Mouse (Mus musculus) gonadal fat pad, adult 2 months (tissue): Measurements from ENCODE around the gene Psmb3. TPM values are rescaled to one million over a fixed set of nuclear protein-coding genes. Genes with fewer than 3 reads are reported as not detected.
"Not testable (repeated sequence)": the region's sequence is repeated elsewhere in the genome, so short reads cannot be mapped to it uniquely, and the experiment has no call there.

ENCODE experiments used
- DNase-seq: peaks from one replicate; pipeline ENCODE4 v3.0.0-alpha.2; 2012; ENCODE audit warnings: low read depth
- polyA plus RNA-seq: library from polyadenylated mRNA; depleted of rRNA; stranded (reverse); fragments of >200 nt; gene quantifications from 2 replicates; pipeline ENCODE4 v1.2.3, GENCODE M21; 2012

Gene Psmb3
- polyA plus RNA-seq, 1 experiment: 453 TPM

DNA sequence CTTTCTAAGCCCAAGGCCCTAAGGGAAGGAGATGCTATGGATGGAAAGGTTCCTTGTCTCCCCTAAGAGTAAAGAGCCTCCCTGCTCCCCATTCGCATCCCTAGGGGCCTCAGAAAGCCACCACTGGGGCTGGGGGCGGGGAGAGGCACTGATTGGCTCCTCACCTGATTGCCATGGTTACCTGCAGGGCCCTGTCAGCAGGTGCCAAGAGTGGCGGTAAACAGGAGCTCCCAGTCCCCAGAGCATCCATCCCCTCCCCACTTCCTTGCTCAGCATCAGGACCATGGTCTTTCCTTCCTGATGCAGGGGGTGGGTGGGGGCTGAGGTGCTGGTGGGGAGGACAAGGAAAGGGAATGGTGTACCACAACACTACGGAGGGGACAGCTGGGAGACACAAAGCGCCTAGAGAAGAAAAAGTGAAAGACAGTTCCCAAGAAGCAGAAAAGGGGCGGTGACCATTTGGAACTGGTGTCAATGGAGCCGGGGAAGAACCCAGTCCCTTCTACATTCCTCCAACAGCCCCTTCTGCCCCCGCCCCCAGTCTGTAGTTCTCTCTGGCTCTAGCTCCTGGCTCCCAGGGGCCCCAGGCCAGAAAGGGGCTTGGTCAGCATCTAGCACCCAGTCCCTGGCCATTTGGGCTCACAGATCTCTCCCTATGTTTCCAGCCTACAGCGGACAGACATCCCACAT is 7.3 kb upstream of the Psmb3 start:
- DNase-seq: no peak

DNA sequence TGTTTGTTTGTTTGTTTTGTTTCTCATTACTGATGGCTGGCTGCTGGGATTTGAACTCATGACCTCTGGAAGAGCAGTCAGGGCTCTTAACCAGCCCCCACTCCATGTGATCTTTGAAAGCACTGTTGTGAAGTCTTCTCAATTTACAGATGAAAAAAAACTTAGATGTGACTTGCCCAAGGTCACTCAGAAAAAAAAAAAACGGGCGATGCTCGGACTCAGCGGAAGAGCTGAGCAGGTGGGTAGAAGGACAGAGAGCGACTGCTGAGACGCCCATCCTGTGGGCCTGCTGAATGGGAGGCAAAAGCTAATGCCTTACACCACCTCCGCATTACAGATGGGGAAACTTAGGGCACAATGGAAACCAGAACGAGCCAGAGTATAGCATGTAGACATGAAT is 6.5 kb upstream of the Psmb3 start:
- DNase-seq: no peak

- no peak for DNase-seq
These were observed 5.9 kb upstream of the Psmb3 start for GRCm38 (mm10) chr11:97697199-97697890.

- no peak for DNase-seq
These were observed 5.2 kb upstream of the Psmb3 start for GRCm38 (mm10) chr11:97697891-97698529.

GRCm38 (mm10) chr11:97698741-97699611 is 4.2 kb upstream of the Psmb3 start:
- DNase-seq: no peak

GRCm38 (mm10) chr11:97699626-97700002 is 3.6 kb upstream of the Psmb3 start:
- DNase-seq: no peak

DNA sequence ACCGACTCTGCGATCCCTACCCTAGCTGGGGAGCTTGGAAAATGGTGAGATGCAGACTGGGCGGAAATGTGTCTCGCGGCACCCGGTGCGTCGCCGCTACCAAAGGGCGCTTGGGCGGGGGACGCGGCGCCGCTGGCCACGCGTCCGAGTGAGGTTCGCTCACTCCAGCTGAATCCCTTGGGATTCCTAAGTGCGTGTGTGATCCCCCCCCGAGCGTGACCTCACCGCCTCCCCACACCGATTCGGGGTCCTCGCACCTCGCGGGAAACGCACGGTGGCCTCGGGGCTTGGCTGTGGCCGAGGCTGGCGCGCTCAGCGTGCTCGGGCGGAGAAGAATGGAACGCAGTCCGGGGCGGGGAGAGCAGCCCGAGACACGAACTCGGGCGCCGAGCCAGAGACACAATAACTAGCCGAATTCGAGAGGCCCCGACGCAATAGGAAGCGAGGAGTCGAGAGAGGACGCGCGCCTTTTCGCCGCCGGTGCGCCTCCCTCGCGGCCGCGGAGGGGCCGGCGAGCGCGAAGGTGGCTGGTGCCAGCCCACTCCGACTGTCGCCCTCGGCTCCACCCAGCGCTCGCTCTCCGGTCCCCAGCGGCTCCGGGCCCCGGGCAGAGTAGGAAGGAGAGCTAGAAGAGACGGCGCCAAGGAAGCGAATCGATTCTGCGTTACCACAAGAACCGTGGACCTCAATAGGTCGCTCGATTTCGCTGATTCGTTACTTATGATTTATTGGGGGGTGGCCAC is 3.0 kb upstream of the Psmb3 start, which contains the start of gene Pcgf2:
Gene Pcgf2, minus strand, starts transcription at position 495 of the 743 bp plus-strand sequence.
- no peak for DNase-seq

DNA sequence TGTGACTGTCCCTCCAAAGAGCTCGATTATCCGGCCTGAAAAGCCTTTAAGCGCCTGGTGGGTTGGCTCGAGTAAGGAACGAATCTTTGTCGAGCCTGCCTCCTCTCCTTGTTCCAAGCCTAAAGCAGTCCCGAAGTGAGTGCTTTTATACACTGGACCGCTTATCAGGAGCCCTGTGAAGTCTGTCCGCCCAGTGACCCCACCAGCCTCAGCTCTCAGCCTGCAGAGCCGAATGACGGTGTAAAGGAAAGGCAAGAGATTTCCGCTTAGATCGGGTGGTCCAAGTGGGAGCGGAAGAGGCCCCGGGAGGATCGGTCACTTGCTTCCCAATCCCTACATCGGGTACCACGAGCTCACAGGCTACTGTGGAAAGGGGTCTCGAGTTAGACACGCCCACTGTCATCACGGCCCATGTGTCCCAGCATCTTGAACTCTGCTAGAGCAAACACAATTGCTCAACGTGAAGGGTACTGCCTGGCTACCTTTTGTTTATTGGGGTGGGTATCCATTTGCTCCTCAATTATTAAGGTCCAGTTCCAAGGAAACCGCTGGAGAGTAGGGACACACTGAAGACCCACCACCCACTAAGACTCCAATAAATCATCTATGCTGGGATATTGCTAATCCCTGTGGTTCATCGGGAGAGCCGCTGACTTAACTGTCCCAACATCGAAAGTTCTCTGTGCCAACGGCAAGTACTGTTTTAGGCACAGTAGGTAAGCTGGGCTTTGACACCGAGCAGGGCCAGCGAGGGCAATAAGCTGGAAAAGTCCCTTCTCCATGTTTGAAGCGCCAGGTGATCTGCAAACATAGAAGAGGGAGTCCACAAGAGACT is 2.2 kb upstream of the Psmb3 start:
- DNase-seq: no peak

GRCm38 (mm10) chr11:97701581-97702392 is 1.4 kb upstream of the Psmb3 start:
- no peak for DNase-seq

DNA sequence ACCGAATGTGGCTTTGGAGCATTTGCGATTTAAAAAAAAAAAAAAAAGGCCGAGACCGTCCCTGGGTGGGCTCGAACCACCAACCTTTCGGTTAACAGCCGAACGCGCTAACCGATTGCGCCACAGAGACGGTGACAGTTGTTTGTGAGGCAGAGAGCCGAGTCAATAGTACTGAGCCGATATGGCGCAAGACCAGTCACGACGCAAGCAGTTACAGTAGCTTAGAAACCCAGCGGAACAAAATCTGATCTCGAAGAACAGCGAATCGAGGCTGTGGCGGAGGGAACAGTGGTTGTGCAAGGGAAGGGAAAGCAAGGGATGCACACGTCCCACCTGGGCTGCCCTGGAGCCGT is 830 bp upstream of the Psmb3 start:
- DNase-seq: no peak

DNA sequence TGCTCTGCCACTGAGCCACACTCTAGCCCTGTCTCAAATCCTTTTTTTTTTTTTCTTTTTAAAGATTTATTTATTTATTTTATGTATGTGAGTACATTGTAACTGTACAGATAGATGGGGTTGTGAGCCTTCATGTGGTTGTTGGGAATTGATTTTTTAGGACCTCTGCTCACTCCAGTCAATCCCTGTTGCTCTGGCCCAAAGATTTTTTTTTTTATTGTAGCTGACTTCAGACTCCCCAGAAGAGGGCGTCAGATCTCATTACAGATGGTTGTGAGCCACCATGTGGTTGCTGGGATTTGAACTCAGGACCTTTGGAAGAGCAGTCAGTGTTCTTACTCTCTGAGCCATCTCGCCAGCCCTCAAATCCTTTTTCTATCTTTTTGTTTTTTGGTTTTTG is 6.9 kb downstream of the Psmb3 start:
- DNase-seq: not testable (repeated sequence)

DNA sequence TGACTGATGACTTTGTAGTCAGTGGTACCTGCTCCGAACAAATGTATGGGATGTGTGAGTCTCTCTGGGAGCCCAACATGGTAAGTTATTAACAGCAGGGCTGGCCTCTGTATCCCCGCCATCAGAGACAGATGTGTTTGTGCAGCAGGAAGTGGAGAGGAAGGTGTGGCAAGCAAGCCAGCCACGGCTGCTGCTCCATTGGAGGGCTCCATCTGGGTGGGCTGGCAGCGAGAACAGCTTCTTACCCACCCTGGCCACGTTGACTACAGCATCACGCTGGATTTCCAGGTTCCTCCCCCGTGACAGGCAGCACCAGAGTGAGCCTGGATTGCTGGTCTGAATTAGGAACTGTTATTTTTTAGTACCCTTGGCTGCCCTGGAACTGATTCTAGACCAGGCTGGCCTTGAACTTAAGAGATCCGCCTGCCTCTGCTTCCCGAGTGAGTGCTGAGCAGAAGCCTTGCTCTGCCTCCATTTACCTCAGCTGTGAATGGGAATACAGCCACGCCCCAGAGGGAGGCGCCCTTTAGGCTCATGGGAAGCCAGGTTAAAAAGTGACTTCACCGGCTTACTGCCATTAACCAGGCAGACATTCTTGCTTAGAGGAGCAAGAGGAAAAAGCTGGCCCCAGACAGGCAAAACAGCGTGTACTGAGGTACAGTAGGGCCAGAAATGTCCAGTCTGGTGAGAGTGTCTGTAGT is 8.2 kb downstream of the Psmb3 start:
- no peak for DNase-seq

GRCm38 (mm10) chr11:97712286-97712685 is 9.1 kb downstream of the Psmb3 start:
- no peak for DNase-seq

DNA sequence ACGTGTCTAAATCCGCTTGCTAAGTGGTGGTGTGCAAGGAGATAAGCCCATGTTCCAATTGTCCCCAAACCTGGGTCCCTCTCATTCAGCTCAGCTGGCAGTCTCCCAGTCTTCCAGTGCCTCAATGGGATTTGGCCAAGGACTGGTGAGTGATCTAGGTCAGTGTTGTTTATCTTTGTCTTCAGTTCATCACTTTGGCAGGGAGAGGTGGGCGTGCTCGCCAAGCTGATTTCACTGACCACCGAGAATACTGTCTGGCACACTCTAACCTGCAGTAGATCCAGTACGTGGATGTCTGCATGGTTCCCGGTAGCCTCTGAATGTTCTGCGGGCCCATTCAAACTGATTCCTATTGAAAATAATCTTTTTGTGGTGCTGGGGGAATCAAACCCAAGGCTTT is 10.7 kb downstream of the Psmb3 start:
- no peak for DNase-seq

GRCm38 (mm10) chr11:97714356-97714755 is 11.2 kb downstream of the Psmb3 start:
- no peak for DNase-seq

DNA sequence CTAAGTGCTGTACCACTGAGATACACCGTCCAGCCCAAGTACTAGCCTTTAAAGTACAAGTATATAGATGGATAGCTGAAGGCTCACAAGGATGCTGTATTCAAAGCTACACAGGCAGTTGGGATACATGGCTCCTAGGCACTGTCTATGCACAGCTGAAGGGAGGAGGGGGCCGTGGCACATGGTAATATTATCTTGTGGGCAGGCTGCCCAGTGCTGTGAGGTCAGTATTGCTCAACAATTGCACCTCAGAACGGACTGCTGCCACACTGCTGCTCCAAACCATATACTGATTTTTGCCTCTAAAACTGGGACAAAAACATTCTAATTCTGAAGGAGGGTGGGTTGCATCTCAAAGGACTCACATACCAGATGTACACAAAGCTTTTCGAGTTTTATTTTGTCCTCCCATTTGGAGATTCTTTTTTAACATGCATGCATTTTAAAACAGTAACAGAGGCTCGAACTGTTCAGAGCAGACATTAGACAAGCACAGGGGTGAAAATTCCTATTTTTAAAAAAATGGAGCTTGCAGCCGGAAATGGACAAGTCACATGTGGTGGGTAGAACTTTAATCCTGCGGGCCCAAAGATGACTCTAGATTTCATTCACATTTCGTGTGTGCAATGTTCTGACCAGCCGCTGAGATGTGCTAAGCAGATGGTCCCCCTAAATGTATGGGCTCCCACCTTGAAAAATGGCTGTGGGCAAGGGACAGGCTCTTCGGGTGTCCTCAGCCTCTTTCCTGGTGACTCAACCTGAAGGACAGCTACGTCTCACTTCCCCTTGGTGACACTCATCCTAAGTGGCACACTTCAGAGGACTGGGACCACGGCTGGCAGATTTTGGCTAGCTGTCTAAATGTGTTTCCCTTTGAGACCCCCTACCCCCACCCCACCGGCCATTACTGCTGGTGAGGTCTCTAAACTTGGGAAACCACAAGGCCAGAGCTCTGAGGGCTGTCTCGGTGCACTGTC is 11.9 kb downstream of the Psmb3 start:
- no peak for DNase-seq

GRCm38 (mm10) chr11:97716021-97716420 is 12.8 kb downstream of the Psmb3 start:
- DNase-seq: no peak
